Mouse (Mus musculus) kidney, embryonic 16.5 days (tissue): ENCODE data around the gene Vezf1. TPM values are rescaled to one million over a fixed set of nuclear protein-coding genes. Genes with fewer than 3 reads are reported as not detected.

ENCODE experiments used
- ATAC-seq: fragments of 200-750 bp; cut with Nextera tagmentation; 2 replicates; pipeline ENCODE4 v1.8.0; 2017; ENCODE audit warnings: moderate TSS enrichment; ENCODE audit not compliant: low FRiP score, low TSS enrichment
- H3K27ac ChIP-seq: fragments of 300-500 bp; sonication (generic); 2 replicates; pipeline ENCODE4 v1.5.1; 2014; ENCODE audit warnings: low read length
- H3K27me3 ChIP-seq: fragments of 300-500 bp; sonication (generic); 2 replicates; pipeline ENCODE4 v1.6.1; 2014; ENCODE audit warnings: low read length, control low read depth, mixed read lengths; ENCODE audit not compliant: insufficient read depth
- H3K36me3 ChIP-seq: fragments of 300-500 bp; sonication (generic); 2 replicates; pipeline ENCODE4 v1.6.1; 2014; ENCODE audit warnings: low read length, control low read depth, mixed read lengths; ENCODE audit not compliant: insufficient read depth
- H3K4me1 ChIP-seq: fragments of 300-500 bp; sonication (generic); 2 replicates; pipeline ENCODE4 v1.6.1; 2014; ENCODE audit warnings: low read length, control low read depth, mixed read lengths; ENCODE audit not compliant: insufficient read depth
- H3K4me2 ChIP-seq: fragments of 300-500 bp; sonication (generic); replicated peaks from 2 replicates; pipeline ENCODE4 v1.6.1; 2014; ENCODE audit warnings: low read depth, low read length
- H3K4me3 ChIP-seq: fragments of 300-500 bp; sonication (generic); 2 replicates; pipeline ENCODE4 v1.5.1; 2014; ENCODE audit warnings: mild to moderate bottlenecking, low read length
- H3K9ac ChIP-seq: fragments of 300-500 bp; sonication (generic); replicated peaks from 2 replicates; pipeline ENCODE4 v1.6.1; 2014; ENCODE audit warnings: low read length
- H3K9me3 ChIP-seq: fragments of 300-500 bp; sonication (generic); 2 replicates; pipeline ENCODE4 v1.6.1; 2016; ENCODE audit warnings: low read length, control low read depth
- WGBS: fragments of 180-500 bp; shearing (Covaris S2); extraction: QIAGEN DNeasy Blood & Tissue Kit; methylation state at CpG from one replicate; pipeline ENCODE4 v1.1.7; 2014; 5-methylcytosine and 5-hydroxymethylcytosine counted together
- polyA plus RNA-seq: library from polyadenylated mRNA; unstranded; fragments of >200 nt; fragmentation: Nextera tagmentation; extraction: Ambion mirVana; gene quantifications from 2 replicates; pipeline ENCODE4 v1.2.1, GENCODE M21; 2015

The Vezf1 gene
- polyA plus RNA-seq, result 40.2 and 44.3 TPM in 2 replicates

DNA sequence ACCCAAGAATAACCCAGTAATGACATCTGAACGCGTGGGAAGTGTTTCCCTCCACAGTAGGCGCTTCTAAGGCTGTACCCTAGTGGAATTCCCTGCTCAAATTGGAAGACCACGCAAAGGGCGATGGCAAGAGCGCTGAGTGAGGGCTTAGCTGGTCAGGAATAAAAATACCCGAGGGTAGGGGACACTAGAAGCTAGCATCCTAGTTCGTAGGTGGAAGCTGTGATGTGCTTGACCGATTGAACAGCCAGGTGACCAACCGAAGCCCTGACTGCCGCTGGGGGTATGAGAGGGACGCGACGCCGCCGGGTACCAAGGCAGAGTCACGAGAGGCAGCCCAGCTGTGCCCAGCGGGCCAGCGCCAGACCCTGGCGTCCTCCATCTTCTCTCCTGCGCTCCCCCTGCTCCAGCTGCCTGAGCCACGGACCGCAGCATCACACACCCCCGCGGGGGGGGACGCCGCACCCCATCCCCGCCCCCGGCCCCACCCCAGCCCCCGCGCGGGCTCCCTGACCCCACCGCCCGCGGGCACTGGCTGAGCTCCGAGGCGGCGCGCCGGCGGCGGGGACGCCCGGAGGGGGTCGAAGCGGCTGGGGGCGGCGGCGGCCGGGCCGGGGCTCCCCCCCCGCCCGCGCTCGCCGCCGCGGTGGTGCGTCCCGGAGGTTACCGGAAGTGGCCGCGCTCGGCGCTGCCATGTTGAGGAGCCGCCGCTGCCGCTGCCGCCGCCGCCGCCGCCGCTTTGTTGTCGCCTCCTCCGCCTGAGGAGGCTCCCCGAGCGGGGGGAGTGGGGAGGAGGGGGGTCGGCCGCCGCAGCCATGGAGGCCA is at the start of gene Vezf1:
Gene Vezf1 (plus strand): TSS at position 694 of the 825 bp plus-strand sequence.
- peak within 1 kb of the TSS; percentile 89 for H3K4me2 ChIP-seq
- peaks cover 33% of the 10 kb centered on the region for H3K4me1 ChIP-seq
- peak within 1 kb of the TSS; percentile 97 for H3K27ac ChIP-seq
- H3K9me3 ChIP-seq, result no peaks in the 10 kb centered on the region
- H3K36me3 ChIP-seq, result no peaks in the 10 kb centered on the region
- peak within 1 kb of the TSS; percentile 96 for H3K9ac ChIP-seq
- no peaks in the 10 kb centered on the region for H3K27me3 ChIP-seq
- WGBS, result under 1% methylated on average over 55 of the region's 81 CpGs
- H3K4me3 ChIP-seq, result peak within 1 kb of the TSS; percentile 88
- ATAC-seq, result peak; percentile 87

DNA sequence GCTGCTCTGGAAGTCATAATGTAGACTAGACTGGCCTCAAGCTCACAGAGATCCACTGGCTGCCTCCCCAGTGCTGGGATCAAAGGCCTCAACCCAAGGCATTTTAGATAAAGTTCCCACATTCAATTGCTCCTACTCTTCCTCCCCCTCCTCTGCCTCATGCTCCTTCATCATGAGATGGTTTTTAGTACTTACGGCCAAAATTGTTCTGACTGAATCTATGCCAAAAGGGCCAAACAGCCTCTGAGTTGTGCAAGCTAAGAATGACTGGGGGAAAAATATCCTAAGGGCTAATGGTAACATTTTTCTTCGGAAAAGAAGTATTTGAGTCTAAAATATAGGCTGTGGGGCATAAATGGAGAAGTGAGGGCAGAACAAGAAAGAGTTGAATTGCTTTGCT is 44.1 kb upstream of the Vezf1 start:
- 72% methylated on average over 2 of the region's 2 CpGs for WGBS
- ATAC-seq, result no peak
- H3K9ac ChIP-seq, result no peak overlapping the region
- H3K4me3 ChIP-seq, result no peak overlapping the region
- H3K36me3 ChIP-seq, result no peaks in the 10 kb centered on the region
- H3K9me3 ChIP-seq, result no peaks in the 10 kb centered on the region
- H3K4me2 ChIP-seq, result no peak overlapping the region
- H3K27me3 ChIP-seq, result no peaks in the 10 kb centered on the region
- H3K27ac ChIP-seq, result no peak overlapping the region
- H3K4me1 ChIP-seq, result 0 out of 2 replicates have a peak, but pooled peaks cover 5% of the 10 kb centered on the region

DNA sequence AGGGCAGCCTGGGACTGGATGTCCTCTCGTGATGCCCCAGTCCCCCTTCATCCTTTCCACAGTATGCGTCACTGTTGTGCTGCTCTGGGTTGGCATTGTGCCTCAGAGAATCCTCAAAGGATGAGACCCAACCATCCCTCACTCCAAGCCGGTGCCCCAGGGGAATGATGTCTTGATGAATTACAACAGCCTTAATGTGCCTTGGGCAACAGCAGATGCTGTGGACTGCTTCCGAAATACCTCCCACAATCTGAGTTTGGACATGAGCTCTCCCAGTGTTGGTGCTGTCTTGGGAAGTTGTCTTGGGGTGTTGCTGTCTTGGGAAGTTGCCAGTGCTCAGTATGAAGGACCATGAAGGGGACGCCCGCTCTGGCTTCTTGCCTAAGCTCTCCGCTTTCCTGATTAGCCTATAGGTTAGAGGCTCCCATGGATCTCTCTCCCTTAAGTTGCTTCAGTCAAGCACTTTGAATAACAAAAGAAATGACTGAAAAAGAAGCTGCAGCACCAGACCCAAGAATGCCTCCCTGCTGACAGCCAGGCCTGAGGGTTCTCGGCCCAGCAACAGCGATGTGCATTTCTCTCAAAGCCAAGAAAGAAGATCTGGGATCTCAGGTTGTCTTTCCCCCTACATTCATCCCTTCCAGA is 40.6 kb upstream of the Vezf1 start:
- H3K27ac ChIP-seq, result no peak overlapping the region
- H3K4me2 ChIP-seq, result no peak overlapping the region
- no peak overlapping the region for H3K4me3 ChIP-seq
- H3K9ac ChIP-seq, result no peak overlapping the region
- ATAC-seq, result no peak
- 0 out of 2 replicates have a peak, but pooled peaks cover 5% of the 10 kb centered on the region for H3K4me1 ChIP-seq
- 70% methylated on average over 9 of the region's 9 CpGs for WGBS
- H3K36me3 ChIP-seq, result no peaks in the 10 kb centered on the region
- H3K27me3 ChIP-seq, result no peaks in the 10 kb centered on the region
- no peaks in the 10 kb centered on the region for H3K9me3 ChIP-seq

DNA sequence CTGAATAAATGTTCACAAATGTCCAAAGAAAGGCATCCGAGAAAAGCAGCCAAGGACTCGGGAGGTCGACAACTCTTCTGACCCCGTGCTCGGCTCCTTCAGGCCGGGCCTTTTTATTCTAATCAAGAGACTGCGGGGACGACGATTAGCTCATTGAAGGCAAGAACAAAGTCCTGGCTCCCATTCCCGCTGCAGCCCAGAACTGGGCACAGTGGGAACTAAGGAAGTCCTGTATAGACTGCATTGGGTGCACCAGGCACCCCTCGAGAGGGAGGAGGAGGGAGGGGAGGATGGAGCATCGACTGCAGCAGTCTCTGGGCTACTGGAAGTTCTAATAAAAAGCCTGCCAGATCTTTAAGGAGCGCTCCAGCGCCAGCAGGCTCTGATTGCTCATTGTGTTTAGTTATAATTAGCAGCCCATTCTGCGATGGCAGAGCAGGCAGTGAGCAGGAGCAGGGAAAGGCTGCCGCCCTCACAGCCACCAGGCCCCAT is 39.8 kb upstream of the Vezf1 start:
- Histone ChIP-seq H3K9ac (no peak overlapping the region), H3K9me3 (no peaks in the 10 kb centered on the region), H3K27ac (no peak overlapping the region), H3K4me2 (no peak overlapping the region), H3K4me3 (no peak overlapping the region), H3K27me3 (no peaks in the 10 kb centered on the region), H3K36me3 (no peaks in the 10 kb centered on the region), H3K4me1 (0 out of 2 replicates have a peak, but pooled peaks cover 5% of the 10 kb centered on the region)
- WGBS, result 20% methylated on average over 16 of the region's 16 CpGs
- no peak for ATAC-seq

DNA sequence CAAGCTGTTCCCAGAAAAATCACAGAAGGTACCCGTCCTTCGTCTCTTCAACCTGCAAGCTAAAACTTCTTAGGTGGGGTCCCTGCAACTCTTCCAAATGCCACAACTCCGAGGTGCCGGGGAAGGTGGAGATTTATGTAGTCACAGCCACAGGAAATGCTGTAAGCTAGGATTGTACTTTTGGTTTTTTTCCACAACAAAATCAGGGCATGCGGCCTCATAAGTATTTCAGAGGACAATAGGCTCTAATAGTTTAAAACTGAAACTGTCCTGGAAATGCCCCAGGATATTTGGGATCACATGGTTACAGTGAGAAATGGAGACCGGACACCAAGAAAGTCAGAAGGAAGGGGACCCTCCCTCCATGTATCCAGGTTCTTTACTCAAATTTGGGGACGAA is 37.9 kb upstream of the Vezf1 start:
- Histone ChIP-seq H3K4me2 (no peak overlapping the region), H3K36me3 (no peaks in the 10 kb centered on the region), H3K9ac (no peak overlapping the region), H3K4me3 (no peak overlapping the region), H3K4me1 (0 out of 2 replicates have a peak, but pooled peaks cover 5% of the 10 kb centered on the region), H3K27me3 (no peaks in the 10 kb centered on the region), H3K9me3 (no peaks in the 10 kb centered on the region), H3K27ac (no peak overlapping the region)
- 78% methylated on average over 7 of the region's 7 CpGs for WGBS
- ATAC-seq, result no peak

DNA sequence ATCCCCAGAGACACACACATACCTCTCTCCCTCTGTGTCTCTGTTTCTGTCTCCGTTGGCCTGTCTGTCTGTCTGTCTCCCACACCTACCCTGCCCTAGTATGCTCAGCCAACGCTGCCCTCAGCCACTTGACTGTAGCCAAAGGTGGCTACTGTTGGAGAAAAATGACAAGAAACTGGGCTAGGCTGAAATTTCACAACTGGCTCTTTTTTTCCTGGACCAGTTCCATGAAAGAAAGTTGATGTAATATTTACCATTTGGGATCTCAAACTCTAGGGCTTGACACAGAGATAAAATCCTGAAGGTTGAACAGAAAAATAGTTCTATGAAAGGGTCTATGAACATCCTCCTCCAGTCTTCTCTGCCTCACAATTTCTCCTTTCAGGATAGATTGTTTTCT is 37.2 kb upstream of the Vezf1 start:
- ATAC-seq, result no peak
- H3K36me3 ChIP-seq, result no peaks in the 10 kb centered on the region
- WGBS, result 84% methylated on average over 2 of the region's 2 CpGs
- no peak overlapping the region for H3K9ac ChIP-seq
- no peak overlapping the region for H3K27ac ChIP-seq
- H3K9me3 ChIP-seq, result no peaks in the 10 kb centered on the region
- 0 out of 2 replicates have a peak, but pooled peaks cover 5% of the 10 kb centered on the region for H3K4me1 ChIP-seq
- H3K27me3 ChIP-seq, result no peaks in the 10 kb centered on the region
- no peak overlapping the region for H3K4me2 ChIP-seq
- H3K4me3 ChIP-seq, result no peak overlapping the region

DNA sequence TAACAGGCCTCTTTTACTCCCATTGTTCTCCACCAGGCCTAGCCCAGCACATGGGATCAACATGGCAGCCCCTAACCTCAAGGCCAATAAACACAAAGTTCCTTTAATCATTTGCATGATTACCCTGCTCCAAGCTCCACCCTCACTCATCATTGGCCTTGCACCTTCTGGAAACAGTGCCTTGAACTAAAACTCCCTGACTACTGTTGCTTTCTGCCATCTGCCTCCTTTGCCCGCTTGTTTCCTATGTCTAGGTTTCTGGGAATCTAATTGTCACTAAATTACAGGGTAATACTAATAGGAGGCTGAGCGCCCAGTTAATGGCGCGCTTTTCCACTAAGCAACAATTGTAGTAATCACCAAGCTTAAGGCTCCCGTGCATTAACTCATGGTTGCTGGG is 36.3 kb upstream of the Vezf1 start:
- Histone ChIP-seq H3K9ac (no peak overlapping the region), H3K36me3 (no peaks in the 10 kb centered on the region), H3K27me3 (no peaks in the 10 kb centered on the region), H3K4me2 (no peak overlapping the region), H3K4me3 (no peak overlapping the region), H3K27ac (no peak overlapping the region), H3K9me3 (no peaks in the 10 kb centered on the region), H3K4me1 (0 out of 2 replicates have a peak, but pooled peaks cover 5% of the 10 kb centered on the region)
- ATAC-seq, result no peak
- 70% methylated on average over 5 of the region's 5 CpGs for WGBS

DNA sequence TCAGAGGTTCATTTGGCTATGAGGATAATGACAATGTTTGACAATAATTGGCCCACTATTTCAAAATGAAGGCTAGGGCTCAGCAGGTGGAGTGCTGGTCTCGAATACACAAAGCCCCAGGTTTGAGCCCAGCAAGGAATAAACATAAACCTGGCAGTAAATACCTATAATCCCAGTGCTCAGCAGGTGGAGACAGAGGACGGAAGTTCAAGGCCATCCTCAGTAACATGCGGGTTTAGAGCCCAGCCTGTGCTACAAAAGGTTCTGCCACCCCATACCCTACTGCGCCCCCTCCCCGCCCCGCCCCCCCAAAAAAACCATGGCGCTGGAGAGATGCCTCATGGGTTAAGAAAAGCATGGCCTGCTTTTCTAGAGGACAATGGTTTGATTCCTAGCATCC is 32.1 kb upstream of the Vezf1 start:
- Histone ChIP-seq H3K4me2 (no peak overlapping the region), H3K4me1 (no peaks in the 10 kb centered on the region), H3K27me3 (no peaks in the 10 kb centered on the region), H3K9me3 (no peaks in the 10 kb centered on the region), H3K36me3 (no peaks in the 10 kb centered on the region), H3K9ac (no peak overlapping the region), H3K4me3 (no peak overlapping the region), H3K27ac (no peak overlapping the region)
- ATAC-seq, result no peak
- 66% methylated on average over 7 of the region's 7 CpGs for WGBS

DNA sequence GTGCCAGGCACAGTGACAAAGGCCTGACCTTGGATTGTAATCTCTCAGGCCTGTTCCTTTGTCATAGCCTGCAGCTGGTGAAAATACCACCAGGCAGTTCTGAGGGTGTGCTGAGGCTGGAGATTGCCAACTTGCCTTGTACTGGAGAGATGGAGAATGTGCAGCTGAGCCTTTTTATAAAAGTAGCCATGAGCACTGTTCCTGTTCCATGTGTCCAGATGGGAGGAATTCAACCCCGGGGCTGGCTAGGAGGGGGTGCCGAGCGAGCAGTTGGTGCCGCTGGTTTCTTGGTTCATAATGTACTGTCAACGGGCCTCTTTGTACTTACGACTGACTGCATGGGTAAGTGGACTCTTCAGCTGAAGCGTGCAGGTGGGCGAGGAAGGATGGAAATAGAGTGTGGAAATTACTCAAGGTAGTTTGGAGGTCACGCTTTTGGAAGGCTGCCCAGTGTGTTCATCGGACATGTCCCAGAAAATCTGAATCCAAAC is 31.3 kb upstream of the Vezf1 start:
- Histone ChIP-seq H3K4me1 (no peaks in the 10 kb centered on the region), H3K36me3 (no peaks in the 10 kb centered on the region), H3K9me3 (no peaks in the 10 kb centered on the region), H3K4me3 (no peak overlapping the region), H3K9ac (no peak overlapping the region), H3K4me2 (no peak overlapping the region), H3K27me3 (no peaks in the 10 kb centered on the region), H3K27ac (no peak overlapping the region)
- ATAC-seq, result no peak
- 81% methylated on average over 10 of the region's 10 CpGs for WGBS

DNA sequence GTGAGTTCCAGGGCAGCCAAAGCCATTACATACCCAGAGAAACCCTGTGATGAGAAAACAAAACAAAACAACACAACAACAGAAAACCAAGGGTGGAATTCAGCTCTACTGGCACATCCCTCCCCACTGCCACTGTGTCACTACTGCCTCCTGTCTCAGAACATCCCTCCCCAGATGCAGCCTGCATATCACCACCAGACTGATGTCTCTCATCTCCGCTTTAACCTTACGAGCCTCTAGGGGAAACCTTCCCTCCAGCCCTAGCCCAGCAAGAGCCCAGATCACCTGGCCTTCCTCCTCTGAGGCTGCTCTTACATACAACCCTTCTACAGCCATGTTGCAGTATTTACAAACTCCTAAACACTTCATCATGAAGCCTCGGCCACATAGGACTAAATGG is 30.7 kb upstream of the Vezf1 start:
- Histone ChIP-seq H3K36me3 (no peaks in the 10 kb centered on the region), H3K4me3 (no peak overlapping the region), H3K27me3 (no peaks in the 10 kb centered on the region), H3K9ac (no peak overlapping the region), H3K4me1 (no peaks in the 10 kb centered on the region), H3K27ac (no peak overlapping the region), H3K4me2 (no peak overlapping the region), H3K9me3 (no peaks in the 10 kb centered on the region)
- ATAC-seq, result no peak
- 68% methylated on average over 3 of the region's 3 CpGs for WGBS
